Mouse (Mus musculus): Measurements from ENCODE around the gene Fam122a. TPM values are rescaled to one million over a fixed set of nuclear protein-coding genes. Genes with fewer than 3 reads are reported as not detected.

The Fam122a gene
- total RNA-seq, 2 experiments from 2014 or later, result 24.8 to 26.0 TPM

DNA sequence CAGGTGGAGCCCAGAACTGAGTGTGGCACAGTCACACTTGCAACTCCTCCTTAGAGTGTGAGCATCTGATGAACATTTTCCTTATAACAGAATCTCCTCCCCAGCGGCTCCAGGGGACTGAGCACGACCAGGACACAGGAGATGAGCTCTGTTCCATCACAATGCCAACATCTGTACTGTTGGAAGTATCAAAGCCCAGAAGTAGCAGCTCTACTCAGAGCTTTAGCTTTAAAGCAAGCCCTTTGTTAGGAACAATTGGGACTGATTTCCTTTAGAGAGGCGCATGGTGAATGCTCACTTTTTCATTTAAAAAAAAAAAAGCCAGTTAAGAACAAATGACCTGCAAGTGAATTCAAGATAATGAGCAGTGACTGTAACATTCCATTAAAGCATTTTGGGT, 14.7 kb upstream of the Fam122a start:
- DNase-seq (ENCODE audit: low spot score in 2 of 2), result no peak

GRCm38 (mm10) chr19:24490275-24490674, 13.1 kb upstream of the Fam122a start:
- no peak for DNase-seq (ENCODE audit: low spot score in 2 of 2)

DNA sequence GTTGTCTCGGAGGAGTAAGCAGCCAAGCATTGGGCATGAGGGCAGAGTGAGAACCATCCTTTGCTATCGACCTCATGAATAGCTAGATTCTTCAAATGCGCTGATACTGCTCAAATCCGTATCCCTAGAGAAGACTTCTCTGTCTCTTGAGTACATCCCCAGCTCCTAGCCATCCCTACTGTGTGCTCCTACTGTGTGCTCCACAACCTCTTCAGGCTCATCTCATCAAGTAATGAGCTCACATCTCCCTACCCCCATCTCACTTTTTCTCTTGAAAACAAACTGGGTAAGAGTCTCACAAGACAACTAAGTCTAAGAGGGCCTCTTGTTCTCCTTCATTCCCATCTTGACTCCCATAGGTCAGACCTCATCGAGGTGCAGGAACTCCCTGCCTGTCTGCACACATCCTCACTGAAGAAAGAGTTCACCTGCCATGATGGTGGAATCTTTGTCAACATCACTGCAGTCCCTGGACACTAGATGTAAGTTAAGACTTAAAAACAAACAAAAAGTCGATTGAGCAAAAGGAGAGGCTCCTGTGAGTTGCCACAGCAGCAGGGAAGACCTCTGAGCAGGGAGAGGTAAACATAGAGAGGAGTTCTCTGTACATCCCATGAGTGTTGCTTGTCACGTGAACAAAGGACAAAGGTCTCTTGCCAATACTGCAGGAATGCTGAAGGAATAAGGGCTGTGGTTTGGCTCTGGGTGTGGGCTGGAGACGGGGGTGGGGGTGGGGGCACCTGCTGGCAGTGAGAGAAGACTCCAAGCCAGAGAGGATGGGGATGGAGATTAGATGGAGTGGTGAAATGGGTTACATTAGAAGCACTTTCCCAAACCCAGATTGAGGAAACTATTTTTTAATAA, 9.5 kb upstream of the Fam122a start:
- DNase-seq (ENCODE audit: low spot score in 2 of 2), result no peak

GRCm38 (mm10) chr19:24484612-24485194, 7.5 kb upstream of the Fam122a start:
- DNase-seq (ENCODE audit: low spot score in 2 of 2), result no peak

GRCm38 (mm10) chr19:24480916-24481315, 3.8 kb upstream of the Fam122a start:
- DNase-seq (ENCODE audit: low spot score in 2 of 2), result no peak

- no peak for DNase-seq (ENCODE audit: low spot score in 2 of 2)
These were observed 695 bp downstream of the Fam122a start for GRCm38 (mm10) chr19:24476461-24476860.

DNA sequence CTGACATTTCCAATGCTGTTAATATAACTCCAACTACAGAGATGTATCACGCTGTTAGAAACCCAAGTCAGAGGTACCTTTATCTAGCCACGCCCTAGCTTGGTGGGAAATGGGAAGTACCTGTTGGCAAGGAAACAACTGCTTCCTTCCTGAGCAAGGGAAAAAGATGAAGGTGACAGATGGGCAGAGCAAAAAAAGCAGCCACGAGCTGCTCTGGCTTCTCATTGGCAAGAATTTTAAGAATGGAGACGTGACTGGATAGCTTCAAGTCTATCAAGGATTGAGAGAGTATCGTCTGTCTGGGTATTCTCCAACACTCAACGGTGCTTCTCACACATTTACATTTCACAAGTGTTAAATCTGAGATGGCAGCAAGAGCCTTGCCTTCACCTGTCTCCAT, 1.9 kb downstream of the Fam122a start:
- no peak for DNase-seq (ENCODE audit: low spot score in 2 of 2)

DNA sequence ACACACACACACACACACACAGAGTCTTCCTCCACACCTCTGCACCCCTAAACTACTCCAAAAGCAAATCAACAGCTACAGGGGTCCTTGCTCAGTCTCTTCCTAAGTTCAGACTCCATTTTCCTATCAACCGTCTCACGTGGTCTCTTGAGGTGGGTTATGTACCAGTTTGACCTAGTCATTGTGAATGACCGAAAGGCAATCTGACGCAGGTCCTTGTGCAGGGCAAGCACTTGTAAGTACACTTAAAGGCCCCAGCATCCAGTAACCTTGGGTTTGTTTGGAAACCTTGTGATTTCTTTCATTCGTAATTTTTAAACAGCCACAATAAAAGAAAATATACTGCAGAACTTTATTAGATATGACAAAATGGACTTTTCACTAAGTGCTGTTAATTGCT, 4.6 kb downstream of the Fam122a start:
- no peak for DNase-seq (ENCODE audit: low spot score in 2 of 2)

DNA sequence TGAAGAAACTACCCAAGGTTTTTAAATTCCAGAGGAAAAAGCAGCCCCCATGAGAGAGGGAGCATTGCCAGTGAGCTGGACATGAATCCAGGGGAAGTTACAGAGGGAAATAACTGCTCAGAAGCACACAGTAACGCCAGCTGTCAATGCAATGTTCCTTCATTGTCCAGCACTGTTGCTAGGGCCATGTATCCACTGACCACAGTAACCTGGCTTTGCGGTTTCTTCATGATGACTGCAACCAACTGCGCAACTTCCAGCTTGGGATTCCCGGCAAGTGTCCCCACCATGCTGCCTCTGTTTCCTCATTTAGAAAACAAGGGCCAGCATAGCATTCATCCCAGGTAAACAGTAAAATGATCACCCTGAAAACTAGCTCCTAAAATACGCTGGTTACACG, 5.6 kb downstream of the Fam122a start:
- DNase-seq (ENCODE audit: low spot score in 2 of 2), result no peak

DNA sequence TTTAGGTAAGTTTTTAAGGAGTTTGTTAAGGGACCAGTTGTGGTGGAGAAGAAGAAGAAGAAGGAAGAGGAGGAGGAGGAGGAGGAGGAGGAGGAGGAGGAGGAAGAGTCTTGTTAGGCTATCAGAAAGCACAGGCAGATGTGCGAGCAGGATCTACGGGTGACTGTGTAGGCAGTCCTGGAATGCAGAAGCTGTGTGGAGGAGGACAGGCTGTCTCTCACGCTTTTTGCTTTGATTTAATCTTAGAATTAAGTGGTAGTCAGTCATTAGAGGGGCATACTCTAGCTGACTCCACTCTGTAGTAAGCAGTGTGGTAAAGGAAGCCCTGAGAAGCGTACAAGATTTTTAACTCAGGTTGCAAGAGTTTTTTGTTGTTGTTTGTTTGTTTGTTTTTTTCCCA, 7.9 kb downstream of the Fam122a start:
- no peak for DNase-seq (ENCODE audit: low spot score in 2 of 2)

- DNase-seq (ENCODE audit: low spot score in 2 of 2), result no peak
These were observed 8.5 kb downstream of the Fam122a start for GRCm38 (mm10) chr19:24468616-24469015.

- no peak for DNase-seq (ENCODE audit: low spot score in 2 of 2)
These were observed 14.1 kb downstream of the Fam122a start for GRCm38 (mm10) chr19:24463011-24463410.

DNA sequence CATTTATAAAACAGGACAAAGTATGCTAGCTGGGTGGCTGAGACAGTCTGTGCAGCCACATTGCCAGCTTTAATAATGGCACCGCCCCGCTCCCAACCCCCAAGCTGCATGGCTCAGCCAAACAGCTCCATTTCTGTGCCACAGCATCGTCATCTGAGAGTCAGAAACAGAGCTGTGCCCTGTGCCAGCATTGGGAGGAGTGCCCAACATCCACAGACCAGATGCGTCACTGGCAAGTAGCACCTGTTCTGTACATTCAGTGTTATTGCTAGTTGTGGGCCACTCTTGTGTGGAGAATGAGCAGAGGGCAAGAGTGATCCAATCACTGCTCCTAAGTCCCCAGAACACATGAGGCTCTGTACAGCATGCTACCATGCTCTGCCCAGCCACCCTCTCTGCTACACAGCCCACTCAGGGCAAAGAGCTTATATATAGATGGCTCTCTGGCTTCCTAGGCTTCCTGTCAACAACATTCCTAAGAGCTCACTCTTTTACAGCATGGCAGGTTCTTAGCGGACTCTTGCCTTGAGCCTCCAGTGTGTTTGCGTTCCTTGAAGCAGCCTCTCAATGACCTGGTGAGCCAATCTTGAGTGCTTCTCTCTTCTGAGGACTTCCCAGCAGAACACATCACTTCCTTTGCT, 20.4 kb downstream of the Fam122a start:
- peak; percentile 54 to 55 for DNase-seq (ENCODE audit: low spot score in 2 of 2)

DNA sequence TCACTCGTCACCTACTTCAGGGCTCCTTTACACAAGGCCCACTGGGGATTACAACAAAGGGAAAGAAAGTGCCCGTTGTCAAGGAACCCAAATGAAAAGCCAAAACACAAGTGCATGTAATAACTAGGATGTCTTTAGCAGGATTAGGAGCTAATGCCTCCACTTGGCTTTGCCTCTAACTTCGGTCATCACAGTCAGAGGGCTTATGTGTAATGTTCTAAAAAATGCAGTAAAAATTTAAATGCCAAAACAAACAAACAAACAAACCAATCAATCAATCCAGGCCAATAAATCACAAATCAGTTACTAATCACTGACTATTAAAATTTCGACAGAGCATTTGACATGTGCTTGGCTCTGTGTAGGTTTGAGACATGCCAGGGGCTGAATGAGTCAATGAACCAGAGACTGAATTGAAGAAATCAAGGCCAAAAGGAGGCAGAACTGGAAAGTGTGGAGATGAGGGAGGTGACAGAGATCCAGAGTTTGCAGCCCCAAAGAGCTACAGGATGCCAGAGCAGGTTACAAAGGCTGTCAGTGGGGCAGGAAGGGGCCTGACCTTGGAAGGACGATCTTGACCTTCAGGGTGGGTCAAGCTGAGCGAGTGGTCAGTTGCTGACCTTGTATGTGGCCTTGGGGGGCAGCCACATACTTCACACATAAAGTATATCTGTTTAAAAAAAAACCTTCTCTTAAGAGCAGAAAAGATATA, 21.8 kb downstream of the Fam122a start:
- no peak for DNase-seq (ENCODE audit: low spot score in 2 of 2)

GRCm38 (mm10) chr19:24454451-24454850, 22.7 kb downstream of the Fam122a start:
- no peak for DNase-seq (ENCODE audit: low spot score in 2 of 2)

- peak in 1 of 2 experiments; percentile 16 for DNase-seq (ENCODE audit: low spot score in 2 of 2)
These were observed 23.8 kb downstream of the Fam122a start for GRCm38 (mm10) chr19:24453379-24453778.

GRCm38 (mm10) chr19:24452441-24452898, 24.7 kb downstream of the Fam122a start:
- no peak for DNase-seq (ENCODE audit: low spot score in 2 of 2)

DNA sequence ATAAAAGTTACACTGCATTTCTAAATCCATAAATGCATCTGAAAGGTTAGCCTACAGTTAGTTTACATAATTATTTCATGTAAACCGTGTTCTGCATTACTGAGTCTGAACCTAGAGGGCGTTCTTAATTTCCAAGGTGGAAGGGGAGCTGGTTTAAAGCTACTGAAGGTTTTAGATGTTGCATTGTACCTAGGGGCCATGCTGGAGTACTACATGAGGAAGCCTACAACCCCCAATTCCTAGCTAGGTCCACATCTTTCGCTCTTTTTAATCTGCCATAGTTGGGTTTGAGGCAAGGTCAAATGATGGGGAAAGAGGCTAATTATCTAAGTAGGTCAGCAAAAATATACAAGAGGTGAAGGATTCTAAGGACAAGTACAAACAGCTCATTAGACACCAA, 25.5 kb downstream of the Fam122a start:
- DNase-seq (ENCODE audit: low spot score in 2 of 2), result no peak

GRCm38 (mm10) chr19:24450740-24451139, 26.4 kb downstream of the Fam122a start:
- no peak for DNase-seq (ENCODE audit: low spot score in 2 of 2)

DNA sequence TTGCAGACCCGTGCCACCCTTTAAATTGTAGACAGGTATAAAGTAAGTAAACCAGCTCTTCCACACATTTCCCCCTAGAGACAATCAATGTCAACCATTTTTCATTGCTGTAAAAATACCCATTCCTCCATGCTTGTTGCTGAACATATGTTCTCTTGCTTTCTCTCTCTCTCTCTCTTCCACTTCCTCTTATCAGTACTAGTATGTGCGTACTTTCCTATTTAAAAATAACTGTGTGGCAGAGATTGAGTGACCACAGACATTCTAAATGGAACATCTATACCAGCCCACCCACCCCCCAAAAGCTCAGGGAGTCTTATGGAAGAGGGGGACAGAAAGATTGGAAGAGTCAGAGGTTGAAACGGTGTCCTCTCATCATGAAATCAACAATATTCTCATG, 32.8 kb downstream of the Fam122a start:
- no peak for DNase-seq (ENCODE audit: low spot score in 2 of 2)

DNA sequence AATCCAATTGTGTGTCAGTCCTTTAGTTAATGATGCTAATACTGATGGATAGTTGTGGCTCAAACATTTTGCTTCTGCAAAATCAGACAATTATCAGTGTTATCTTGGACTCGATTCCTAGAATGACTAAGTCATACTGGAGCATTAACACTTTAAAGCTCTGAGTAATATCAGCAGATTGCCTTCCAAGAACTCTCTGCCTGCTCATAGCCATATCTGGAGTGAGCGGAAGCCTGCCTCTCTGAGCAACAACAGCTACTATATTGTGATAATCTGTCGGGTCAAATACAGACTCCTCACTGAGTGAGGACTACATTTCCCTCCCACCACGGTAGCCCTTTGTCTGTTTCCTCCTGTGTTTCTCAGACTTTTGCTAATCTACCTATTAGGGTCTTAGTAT, 37.4 kb downstream of the Fam122a start:
- DNase-seq (ENCODE audit: low spot score in 2 of 2), result no peak

DNA sequence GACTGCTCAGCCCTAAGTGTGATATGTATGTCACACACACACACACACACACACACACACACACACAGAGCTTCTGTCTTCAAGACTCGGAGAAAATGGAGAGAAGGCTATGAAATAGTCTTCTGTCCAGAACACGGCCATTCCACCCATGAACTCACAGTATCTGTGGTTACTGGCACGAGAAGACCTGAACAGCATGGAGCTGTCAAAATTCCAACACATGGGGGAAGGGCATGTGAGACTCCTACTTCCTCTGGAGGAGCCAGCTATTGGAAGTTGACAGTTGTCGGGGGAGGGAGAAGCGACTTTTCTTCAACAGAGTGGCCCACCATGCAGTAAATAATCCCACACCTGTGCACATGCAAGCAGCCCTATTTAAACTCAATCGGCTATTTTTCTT, 42.9 kb downstream of the Fam122a start:
- DNase-seq (ENCODE audit: low spot score in 2 of 2), result no peak

All from left cerebral cortex, adult 18-20 months (tissue).